Mouse (Mus musculus) liver, adult (tissue): ENCODE results near the gene Gm26965.

Experiments used
- GATA4 ChIP-seq: IDR thresholded peaks from 2 replicates; pipeline ENCODE4 v1.6.1; 2014; ENCODE audit warnings: mild to moderate bottlenecking, low read length; ENCODE audit not compliant: insufficient replicate concordance

The Gm26965 gene

GRCm38 (mm10) chr13:67451172-67452020 lies 74.6 kb downstream of the Gm26965 start, which contains the start of gene Zfp874a:
Gene Zfp874a, minus strand, starts transcription at chr13:67451624.
- TF ChIP-seq GATA4 = peak; percentile 49; the same call in 1 of the 2 replicates
